Comparison of ENCODE assay signal across 13 mouse cellular contexts in the genomic region with DNA sequence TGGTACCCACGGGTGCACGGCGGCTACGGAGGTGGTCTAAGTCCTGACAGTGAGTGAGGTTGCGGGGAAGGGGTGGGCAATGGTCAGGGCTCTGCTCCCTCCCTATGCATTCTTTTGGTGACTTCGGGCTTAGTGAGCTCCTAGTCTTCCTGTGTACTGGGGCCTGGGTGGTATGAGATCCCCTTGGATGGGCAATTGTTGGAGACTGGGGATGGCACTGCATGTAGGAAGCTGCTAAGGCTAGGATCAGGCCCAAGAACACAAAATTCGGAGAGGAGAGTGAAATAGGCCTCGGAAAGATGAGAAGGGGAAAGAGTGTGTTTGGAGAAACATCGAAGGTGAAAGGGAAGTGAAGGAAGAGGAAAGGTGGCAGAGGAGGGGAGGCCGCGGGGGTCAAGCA. TPM values are rescaled to one million over a fixed set of nuclear protein-coding genes. Genes with fewer than 3 reads are reported as not detected.
DNase-seq lines count a peak whose midpoint lies in the region; ATAC-seq and TF ChIP-seq lines count a peak whose summit lies in the region.
"Had no signal": no experiment of that assay in that cellular context is flagged by ENCODE, and none has a peak within 500 bp of the region (broad histone marks: within the 10 kb centered on the region; RNA-seq: fewer than 3 reads in every experiment).

No protein-coding gene starts in this region.

- no peak for DNase-seq in kidney, adult 9 months
- DNase-seq in hindbrain, postnatal 0 days (ENCODE audit: low spot score), result no peak
- no peak for DNase-seq in neural tube, embryonic 11.5 days (ENCODE audit: low spot score)
- no peak for DNase-seq in left cerebral cortex, postnatal 36 days (ENCODE audit: low spot score in 2 of 2)
- DNase-seq in thymus, postnatal 36 days, result no peak
- no peak for DNase-seq in thymus, postnatal 0 days (ENCODE audit: low spot score)
- DNase-seq: adrenal gland, adult 8-10 months; cerebellum, adult 11 months; heart, postnatal 36 days; lung, adult 2 months had no signal

- no peak for TF ChIP-seq CTCF in hindbrain, postnatal 0 days (IDR thresholded peaks at IDR 0.05; ENCODE audit: low read depth)

- H3K4me1 ChIP-seq in kidney, embryonic 15.5 days, result peaks cover 29% of the 10 kb centered on the region
- H3K4me1 ChIP-seq in embryonic facial prominence, embryonic 13.5 days, result peaks cover 28% of the 10 kb centered on the region
- H3K4me1 ChIP-seq in hindbrain, postnatal 0 days (ENCODE audit: insufficient read depth, low read length), result no peaks in the 10 kb centered on the region
- H3K4me1 ChIP-seq in neural tube, embryonic 11.5 days (ENCODE audit: control insufficient read depth, insufficient read depth, low read length), result 0 out of 2 replicates have a peak, but pooled peaks cover 3% of the 10 kb centered on the region

- ATAC-seq in kidney, embryonic 15.5 days (replicated peaks; ENCODE audit: low FRiP score), result no peak
- no peak for ATAC-seq in embryonic facial prominence, embryonic 13.5 days (ENCODE audit: insufficient number of reproducible peaks, insufficient read depth, low FRiP score, low TSS enrichment, low read depth)
- ATAC-seq in hindbrain, postnatal 0 days, result no peak
- no peak for ATAC-seq in neural tube, embryonic 11.5 days (ENCODE audit: insufficient read depth, low FRiP score, low TSS enrichment)

- H3K4me2 ChIP-seq in kidney, embryonic 15.5 days, result peak overlapping the region; percentile 86
- peak overlapping the region; percentile 79 for H3K4me2 ChIP-seq in embryonic facial prominence, embryonic 13.5 days
- H3K4me2 ChIP-seq in hindbrain, postnatal 0 days (ENCODE audit: low read depth, low read length), result no peak overlapping the region
- H3K4me2 ChIP-seq in neural tube, embryonic 11.5 days (ENCODE audit: low read depth), result no peak overlapping the region; the same call in 1 of the 2 replicates

- no peaks in the 10 kb centered on the region for H3K9me3 ChIP-seq in kidney, embryonic 15.5 days (replicated peaks)
- H3K9me3 ChIP-seq in embryonic facial prominence, embryonic 13.5 days, result no peaks in the 10 kb centered on the region
- H3K9me3 ChIP-seq in hindbrain, postnatal 0 days (ENCODE audit: low read length), result no peaks in the 10 kb centered on the region
- H3K9me3 ChIP-seq in neural tube, embryonic 11.5 days (ENCODE audit: control insufficient read depth, low read length), result no peaks in the 10 kb centered on the region

- H3K27ac ChIP-seq in kidney, embryonic 15.5 days, result no peak overlapping the region
- H3K27ac ChIP-seq in embryonic facial prominence, embryonic 13.5 days, result no peak overlapping the region
- H3K27ac ChIP-seq in hindbrain, postnatal 0 days, result no peak overlapping the region
- H3K27ac ChIP-seq in neural tube, embryonic 11.5 days (ENCODE audit: low read depth, low read length), result peak overlapping the region; percentile 14; the same call in 1 of the 2 replicates

- peak overlapping the region; percentile 52 for H3K4me3 ChIP-seq in kidney, embryonic 15.5 days (replicated peaks)
- H3K4me3 ChIP-seq in embryonic facial prominence, embryonic 13.5 days, result peak overlapping the region; percentile 57
- H3K4me3 ChIP-seq in hindbrain, postnatal 0 days (ENCODE audit: low read length), result 0 out of 2 replicates have a peak overlapping the region, but pooled peaks have one; percentile 27
- peak overlapping the region; percentile 47 for H3K4me3 ChIP-seq in neural tube, embryonic 11.5 days (ENCODE audit: low read depth, low read length)

- no peak overlapping the region for H3K9ac ChIP-seq in kidney, embryonic 15.5 days
- no peak overlapping the region for H3K9ac ChIP-seq in embryonic facial prominence, embryonic 13.5 days
- H3K9ac ChIP-seq in hindbrain, postnatal 0 days (replicated peaks; ENCODE audit: low read length), result no peak overlapping the region
- H3K9ac ChIP-seq in neural tube, embryonic 11.5 days (ENCODE audit: low read length), result peak overlapping the region; percentile 10; the same call in 1 of the 2 replicates

- 5% methylated on average over 8 of the region's 11 CpGs for WGBS in kidney, embryonic 15.5 days
- 4% methylated on average over 11 of the region's 11 CpGs for WGBS in embryonic facial prominence, embryonic 13.5 days
- WGBS in hindbrain, postnatal 0 days, result 3% methylated on average over 11 of the region's 11 CpGs
- 2% methylated on average over 11 of the region's 11 CpGs for WGBS in neural tube, embryonic 11.5 days

- peaks cover 100% of the 10 kb centered on the region for H3K27me3 ChIP-seq in kidney, embryonic 15.5 days
- H3K27me3 ChIP-seq in embryonic facial prominence, embryonic 13.5 days, result peaks cover 100% of the 10 kb centered on the region
- peaks cover 100% of the 10 kb centered on the region for H3K27me3 ChIP-seq in hindbrain, postnatal 0 days (ENCODE audit: insufficient read depth, low read length)
- H3K27me3 ChIP-seq in neural tube, embryonic 11.5 days (ENCODE audit: control insufficient read depth, insufficient read depth, low read length), result peaks cover 100% of the 10 kb centered on the region

- intact Hi-C loops in left cerebral cortex, postnatal 36 days (cut with DNase I), result no loop called here

- H3K36me3 ChIP-seq in kidney, embryonic 15.5 days, result no peaks in the 10 kb centered on the region
- H3K36me3 ChIP-seq in embryonic facial prominence, embryonic 13.5 days, result no peaks in the 10 kb centered on the region
- no peaks in the 10 kb centered on the region for H3K36me3 ChIP-seq in hindbrain, postnatal 0 days (ENCODE audit: insufficient read depth, low read length)
- H3K36me3 ChIP-seq in neural tube, embryonic 11.5 days (ENCODE audit: control insufficient read depth, insufficient read depth, low read length), result no peaks in the 10 kb centered on the region

RNA-seq across cellular contexts. Expression of gene Hmx1, which starts 0.5 kb away (rescaled TPM):
- polyA plus RNA-seq in kidney, embryonic 15.5 days (2015; fragmentation: Nextera tagmentation; extraction: Ambion mirVana), result 0.31 and 0.52 TPM in 2 replicates
- polyA plus RNA-seq in embryonic facial prominence, embryonic 13.5 days (2015; fragmentation: Nextera tagmentation; extraction: Ambion mirVana), result 1.1 and 2.2 TPM in 2 replicates
- total RNA-seq in hindbrain, postnatal 0 days (2014; rRNA removed), result not detected in 2 replicates
- polyA plus RNA-seq in hindbrain, postnatal 0 days (2015; fragmentation: Nextera tagmentation; extraction: Ambion mirVana), result not detected in 2 replicates
- polyA plus RNA-seq in neural tube, embryonic 11.5 days (2014; fragmentation: Nextera tagmentation; extraction: Ambion mirVana), result 7.3 and 8.5 TPM in 2 replicates
- not detected for total RNA-seq in left cerebral cortex, postnatal 36 days (2021)
- 0.14 TPM in 1 of 2 replicates, not detected in the other for polyA plus RNA-seq in thymus, postnatal 0 days (2015; fragmentation: Nextera tagmentation; extraction: Ambion mirVana)
- total RNA-seq: adrenal gland, adult 8-10 months; heart, postnatal 36 days; layer of hippocampus, postnatal 25 days had no signal
- polyA plus RNA-seq: lung, adult 2 months had no signal

Comparison
In these comparisons a context has a peak if more than half of its experiments do, and no peak if none do; other contexts are left out.
1. H3K4me2 ChIP-seq: peak in kidney, embryonic 15.5 days (single experiment) and embryonic facial prominence, embryonic 13.5 days (single experiment); none in hindbrain, postnatal 0 days (single experiment) and neural tube, embryonic 11.5 days (single experiment).
2. Peak in every context shown above with its lines, with median percentiles within 50 percentile points of each other: H3K4me3 ChIP-seq.